Mouse (Mus musculus): ENCODE measurements around the gene Gm47841. TPM values are rescaled to one million over a fixed set of nuclear protein-coding genes. Genes with fewer than 3 reads are reported as not detected.

Gm47841 gene
- total and polyA plus RNA-seq, 3 experiments: not detected

GRCm38 (mm10) chr15:101070762-101071161 is 23.6 kb upstream of the Gm47841 start:
- H3K27ac ChIP-seq (ENCODE audit: insufficient read depth, low read depth): no peak overlapping the region
- H3K27me3 ChIP-seq (replicated peaks): peaks cover 91% of the 10 kb centered on the region
- no peak overlapping the region for H3K4me3 ChIP-seq (replicated peaks in 1 of 3; ENCODE audit: low read depth in 2 of 3, low read length in 2 of 3, poor library complexity in 1 of 3)
- no peak for TF ChIP-seq UBTF (IDR thresholded peaks at IDR 0.05; ENCODE audit: low read depth, low read length)
- TF ChIP-seq RAD21 (IDR thresholded peaks at IDR 0.05; ENCODE audit: low read depth, low read length): no peak
- TF ChIP-seq USF2 (conservative IDR thresholded peaks at IDR 0.05; ENCODE audit: low read depth, low read length): no peak
- TF ChIP-seq BHLHE40 (IDR thresholded peaks at IDR 0.05; ENCODE audit: low read depth, low read length): no peak
- TF ChIP-seq CHD2 (IDR thresholded peaks at IDR 0.05; ENCODE audit: low read length): no peak
- no peaks in the 10 kb centered on the region for H3K79me2 ChIP-seq (replicated peaks; ENCODE audit: control insufficient read depth, extremely low read depth, insufficient read depth, poor library complexity, severe bottlenecking)
- no peak overlapping the region for H3K9ac ChIP-seq (ENCODE audit: insufficient read depth, low read depth)
- in situ Hi-C loops (cut with MboI; ENCODE audit: low pct_ligation_motif_present, low pct_unique_long_range_greater_than_20kb, low sequenced_read_pairs) (no loop called here), dilution Hi-C loops (cut with MboI; ENCODE audit: extremely low pct_ligation_motif_present, extremely low pct_unique_long_range_greater_than_20kb, low sequenced_read_pairs) (no loop called here)
- H3K4me2 ChIP-seq (ENCODE audit: insufficient read depth, low read depth, poor library complexity, severe bottlenecking): no peak overlapping the region
- no peak for DNase-seq (ENCODE audit: extremely low read depth)
- H3K4me1 ChIP-seq (ENCODE audit: control insufficient read depth in 1 of 2, insufficient read depth in 2 of 2): no peaks in the 10 kb centered on the region
- H3K36me3 ChIP-seq (replicated peaks in 1 of 2; ENCODE audit: control insufficient read depth in 1 of 2, insufficient read depth in 1 of 2, low read length in 1 of 2): no peaks in the 10 kb centered on the region
- H3K9me3 ChIP-seq (replicated peaks; ENCODE audit: low read length): no peaks in the 10 kb centered on the region

DNA sequence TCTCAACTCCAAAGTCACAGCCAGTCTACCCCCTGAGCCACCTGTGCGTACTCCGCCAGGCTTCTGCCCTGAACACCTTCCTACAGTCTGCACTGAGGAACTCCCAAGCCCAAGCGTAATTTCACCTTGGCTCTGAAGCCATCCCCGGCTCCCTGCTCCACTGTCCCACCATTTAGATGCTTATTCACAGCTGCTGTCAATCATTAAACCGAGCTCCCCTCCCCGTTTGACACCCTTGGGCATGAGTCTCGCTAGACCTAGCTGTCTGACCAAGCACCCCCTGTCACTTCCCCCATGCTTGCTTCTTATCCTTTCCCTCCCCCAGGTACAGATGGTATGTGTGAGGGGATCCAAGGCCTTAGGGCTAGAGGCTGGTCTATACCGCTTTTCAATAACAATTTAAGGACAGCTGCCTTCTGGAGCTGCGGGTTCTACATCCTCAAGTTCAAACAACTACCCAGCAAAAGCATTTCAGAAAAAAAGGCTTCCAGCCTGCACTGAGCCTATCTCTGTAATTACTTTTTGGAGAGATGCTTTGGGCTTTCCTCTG is 22.5 kb upstream of the Gm47841 start:
- no peaks in the 10 kb centered on the region for H3K79me2 ChIP-seq (replicated peaks; ENCODE audit: control insufficient read depth, extremely low read depth, insufficient read depth, poor library complexity, severe bottlenecking)
- no peaks in the 10 kb centered on the region for H3K4me1 ChIP-seq (ENCODE audit: control insufficient read depth in 1 of 2, insufficient read depth in 2 of 2)
- DNase-seq (ENCODE audit: extremely low read depth): no peak
- H3K9me3 ChIP-seq (replicated peaks; ENCODE audit: low read length): no peaks in the 10 kb centered on the region
- no peak overlapping the region for H3K27ac ChIP-seq (ENCODE audit: insufficient read depth, low read depth)
- H3K4me2 ChIP-seq (ENCODE audit: insufficient read depth, low read depth, poor library complexity, severe bottlenecking): no peak overlapping the region
- in situ Hi-C loops (cut with MboI; ENCODE audit: low pct_ligation_motif_present, low pct_unique_long_range_greater_than_20kb, low sequenced_read_pairs) (no loop called here), dilution Hi-C loops (cut with MboI; ENCODE audit: extremely low pct_ligation_motif_present, extremely low pct_unique_long_range_greater_than_20kb, low sequenced_read_pairs) (no loop called here)
- H3K36me3 ChIP-seq (replicated peaks in 1 of 2; ENCODE audit: control insufficient read depth in 1 of 2, insufficient read depth in 1 of 2, low read length in 1 of 2): no peaks in the 10 kb centered on the region
- no peak overlapping the region for H3K9ac ChIP-seq (ENCODE audit: insufficient read depth, low read depth)
- TF ChIP-seq ELF1 (IDR thresholded peaks at IDR 0.05; ENCODE audit: low read depth, low read length) (no peak), MAZ (IDR thresholded peaks at IDR 0.05; ENCODE audit: low read depth, low read length) (no peak), TBP (conservative IDR thresholded peaks at IDR 0.05; ENCODE audit: low read depth, low read length) (no peak), RAD21 (IDR thresholded peaks at IDR 0.05; ENCODE audit: low read depth, low read length) (no peak), MXI1 (IDR thresholded peaks at IDR 0.05; ENCODE audit: low read depth, low read length) (no peak), ZMIZ1 (IDR thresholded peaks at IDR 0.05; ENCODE audit: low read depth, low read length) (no peak)
- no peak overlapping the region for H3K4me3 ChIP-seq (replicated peaks in 1 of 3; ENCODE audit: low read depth in 2 of 3, low read length in 2 of 3, poor library complexity in 1 of 3)
- peaks cover 91% of the 10 kb centered on the region for H3K27me3 ChIP-seq (replicated peaks)

GRCm38 (mm10) chr15:101068671-101069070 is 21.5 kb upstream of the Gm47841 start:
- dilution Hi-C loops (cut with MboI; ENCODE audit: extremely low pct_ligation_motif_present, extremely low pct_unique_long_range_greater_than_20kb, low sequenced_read_pairs): no loop called here
- Histone ChIP-seq H3K27me3 (replicated peaks) (peaks cover 84% of the 10 kb centered on the region), H3K9ac (ENCODE audit: insufficient read depth, low read depth) (no peak overlapping the region), H3K4me3 (replicated peaks in 1 of 3; ENCODE audit: low read depth in 2 of 3, low read length in 2 of 3, poor library complexity in 1 of 3) (no peak overlapping the region), H3K36me3 (replicated peaks in 1 of 2; ENCODE audit: control insufficient read depth in 1 of 2, insufficient read depth in 1 of 2, low read length in 1 of 2) (no peaks in the 10 kb centered on the region), H3K79me2 (replicated peaks; ENCODE audit: control insufficient read depth, extremely low read depth, insufficient read depth, poor library complexity, severe bottlenecking) (no peaks in the 10 kb centered on the region), H3K4me2 (ENCODE audit: insufficient read depth, low read depth, poor library complexity, severe bottlenecking) (no peak overlapping the region), H3K4me1 (ENCODE audit: control insufficient read depth in 1 of 2, insufficient read depth in 2 of 2) (no peaks in the 10 kb centered on the region; a peak in 1 of 4 replicates), H3K27ac (ENCODE audit: insufficient read depth, low read depth) (no peak overlapping the region), H3K9me3 (replicated peaks; ENCODE audit: low read length) (no peaks in the 10 kb centered on the region)
- TF ChIP-seq TBP (conservative IDR thresholded peaks at IDR 0.05; ENCODE audit: low read depth, low read length) (no peak), CHD2 (IDR thresholded peaks at IDR 0.05; ENCODE audit: low read length) (no peak), RCOR1 (conservative IDR thresholded peaks at IDR 0.05; ENCODE audit: low read depth, low read length) (no peak), USF2 (conservative IDR thresholded peaks at IDR 0.05; ENCODE audit: low read depth, low read length) (no peak), IRF4 (IDR thresholded peaks at IDR 0.05; ENCODE audit: low read depth, low read length) (no peak), CTCF (conservative IDR thresholded peaks at IDR 0.05 in 1 of 2, IDR thresholded peaks at IDR 0.05 in 1 of 2; ENCODE audit: low read depth in 2 of 2, low read length in 2 of 2) (no peak), ZC3H11A (IDR thresholded peaks at IDR 0.05; ENCODE audit: low read depth, low read length) (no peak), PAX5 (IDR thresholded peaks at IDR 0.05; ENCODE audit: low read length) (no peak), SMC3 (IDR thresholded peaks at IDR 0.05; ENCODE audit: low read depth, low read length) (no peak), RAD21 (IDR thresholded peaks at IDR 0.05; ENCODE audit: low read depth, low read length) (no peak), MXI1 (IDR thresholded peaks at IDR 0.05; ENCODE audit: low read depth, low read length) (no peak), E2F4 (IDR thresholded peaks at IDR 0.05; ENCODE audit: insufficient replicate concordance, low read depth, low read length) (no peak)
- DNase-seq (ENCODE audit: extremely low read depth): no peak
- in situ Hi-C loops (cut with MboI; ENCODE audit: low pct_ligation_motif_present, low pct_unique_long_range_greater_than_20kb, low sequenced_read_pairs): no loop called here

Data from CH12.LX (cell line).